Mouse (Mus musculus) layer of hippocampus, adult 9-11 months (tissue): ENCODE measurements around the gene Cyb5r3.
"Not testable (repeated sequence)": the region's sequence is repeated elsewhere in the genome, so short reads cannot be mapped to it uniquely, and the experiment has no call there.

Source experiments
- DNase-seq: peaks from one replicate; pipeline ENCODE4 v3.0.0; 2022

The Cyb5r3 gene

GRCm38 (mm10) chr15:83149196-83150072 is 23.0 kb downstream of the Cyb5r3 start, which contains the start of gene Poldip3:
Gene Poldip3 (minus strand): TSS chr15:83149384.
- DNase-seq, result peak; percentile 98

GRCm38 (mm10) chr15:83148801-83149195 is 23.6 kb downstream of the Cyb5r3 start:
- DNase-seq, result no peak

GRCm38 (mm10) chr15:83148395-83148794 is 24.0 kb downstream of the Cyb5r3 start:
- DNase-seq, result no peak

- no peak for DNase-seq
Observed at GRCm38 (mm10) chr15:83145541-83145940, 26.9 kb downstream of the Cyb5r3 start.

GRCm38 (mm10) chr15:83142861-83143260 is 29.5 kb downstream of the Cyb5r3 start:
- peak; percentile 34 for DNase-seq

- DNase-seq, result no peak
Observed at GRCm38 (mm10) chr15:83135654-83136053, 36.7 kb downstream of the Cyb5r3 start.

- DNase-seq, result peak; percentile 40
Observed at GRCm38 (mm10) chr15:83134671-83135070, 37.7 kb downstream of the Cyb5r3 start.

- no peak for DNase-seq
Observed at GRCm38 (mm10) chr15:83129530-83130231, 42.7 kb downstream of the Cyb5r3 start.

GRCm38 (mm10) chr15:83127037-83127436 is 45.4 kb downstream of the Cyb5r3 start:
- DNase-seq, result not testable (repeated sequence)

- no peak for DNase-seq
Observed at GRCm38 (mm10) chr15:83126582-83126981, 45.8 kb downstream of the Cyb5r3 start.

- DNase-seq, result no peak
Observed at GRCm38 (mm10) chr15:83124625-83125024, 47.8 kb downstream of the Cyb5r3 start.

GRCm38 (mm10) chr15:83122566-83123145 is 49.7 kb downstream of the Cyb5r3 start, which contains the start of gene Rrp7a:
Gene Rrp7a (minus strand): TSS chr15:83122801.
- DNase-seq, result peak; percentile 90

- DNase-seq, result peak; percentile 61
Observed at GRCm38 (mm10) chr15:83121709-83122565, 50.5 kb downstream of the Cyb5r3 start.

- peak; percentile 71 for DNase-seq
Observed at GRCm38 (mm10) chr15:83118360-83118759, 54.0 kb downstream of the Cyb5r3 start.

GRCm38 (mm10) chr15:83115071-83115470 is 57.3 kb downstream of the Cyb5r3 start:
- no peak for DNase-seq

- no peak for DNase-seq
Observed at GRCm38 (mm10) chr15:83114106-83114505, 58.3 kb downstream of the Cyb5r3 start.

GRCm38 (mm10) chr15:83112898-83113297 is 59.5 kb downstream of the Cyb5r3 start:
- DNase-seq, result peak; percentile 72

- no peak for DNase-seq
Observed at GRCm38 (mm10) chr15:83111874-83112273, 60.5 kb downstream of the Cyb5r3 start.

GRCm38 (mm10) chr15:83111290-83111689 is 61.1 kb downstream of the Cyb5r3 start:
- DNase-seq, result no peak

- DNase-seq, result no peak
Observed at GRCm38 (mm10) chr15:83107814-83108213, 64.6 kb downstream of the Cyb5r3 start.

- no peak for DNase-seq
Observed at GRCm38 (mm10) chr15:83106426-83106825, 66.0 kb downstream of the Cyb5r3 start.
